Mouse (Mus musculus) T-helper 2 cell (primary cell): ENCODE data around the gene Crybg1.

Source experiments
- in situ Hi-C: fragments of 300-600 bp; cut with MboI, MseI; formaldehyde crosslinking; loops from one replicate; pipeline ENCODE4 v1.15.1; 2025; ENCODE audit warnings: high pct_unique_total_duplicates

Gene Crybg1

DNA sequence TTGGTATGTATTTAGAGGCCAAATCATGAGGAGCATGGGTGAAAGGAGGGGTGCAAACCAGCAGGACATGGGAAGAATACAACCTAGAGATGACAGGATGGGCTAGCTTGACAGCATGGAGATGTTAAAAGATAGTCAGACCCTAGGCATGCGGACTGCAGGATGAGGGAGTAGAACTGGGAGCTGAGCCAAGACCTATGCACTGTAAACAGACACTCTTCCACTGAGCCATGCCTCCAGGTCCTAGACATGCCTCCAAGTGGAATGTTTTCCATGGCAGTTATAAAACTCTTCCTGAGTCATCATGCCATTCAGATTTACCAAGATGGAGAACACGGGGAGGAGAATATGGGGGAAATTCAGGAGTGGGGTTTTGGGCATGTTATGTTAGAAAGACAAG is 53.9 kb downstream of the Crybg1 start:
- in situ Hi-C loops = no loop called here

GRCm38 (mm10) chr10:44091757-44092156 is 56.9 kb downstream of the Crybg1 start:
- in situ Hi-C loops = no loop called here

DNA sequence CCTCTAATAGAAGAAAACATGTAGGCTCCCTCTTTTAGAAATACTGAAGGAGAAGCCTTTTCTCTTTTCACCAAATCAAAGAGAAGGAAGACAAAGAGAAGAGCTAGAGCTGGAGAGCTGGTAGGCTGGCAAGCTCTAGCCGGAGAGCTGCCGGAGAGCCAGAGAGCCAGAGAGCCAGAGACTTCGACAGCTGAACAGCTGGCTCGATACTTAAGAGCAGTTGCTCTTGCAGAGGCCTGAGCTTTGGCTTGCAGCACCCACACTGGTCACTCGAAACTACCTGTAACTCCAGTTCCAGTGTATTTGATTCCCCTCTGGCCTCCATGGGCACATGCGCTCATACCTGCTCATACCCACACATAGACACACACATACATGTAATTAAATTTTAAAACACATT is 68.3 kb downstream of the Crybg1 start:
- in situ Hi-C loops = no loop called here

DNA sequence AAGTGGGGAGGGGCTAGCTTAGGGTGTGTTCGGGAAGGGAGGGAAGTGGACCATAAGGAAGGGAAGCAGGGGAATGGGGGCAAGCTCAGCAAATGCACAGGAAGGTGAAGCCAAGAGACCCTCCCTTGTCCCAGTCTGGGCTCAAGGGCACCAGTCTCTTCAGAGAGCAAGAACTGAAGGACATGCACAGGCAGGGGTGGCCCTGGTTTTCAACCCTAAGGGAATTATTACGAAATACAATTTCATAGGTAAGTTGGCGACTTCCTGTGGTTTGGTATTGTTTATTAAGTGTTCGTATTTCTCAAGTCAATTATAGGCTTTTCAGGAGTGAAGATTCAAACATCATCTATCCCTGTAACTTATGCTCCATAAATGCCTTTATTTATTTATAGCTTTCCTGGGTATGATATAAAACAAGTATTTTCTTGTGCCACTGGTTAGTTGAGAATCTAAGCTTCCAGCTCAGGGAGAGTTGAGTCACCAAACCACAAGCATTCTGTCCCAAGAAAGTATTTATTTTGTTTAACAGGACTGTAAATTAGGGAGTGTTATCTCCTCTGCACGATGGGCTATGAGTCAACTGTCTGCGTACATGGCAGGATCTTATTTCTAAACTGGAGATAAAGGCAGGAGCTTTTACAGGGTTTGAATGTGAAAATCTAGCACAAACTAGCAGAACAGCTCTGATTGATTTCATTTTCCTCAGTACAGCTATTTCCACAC is 69.7 kb downstream of the Crybg1 start:
- in situ Hi-C loops = loop anchor here (5.0 kb wide), 1 partner anchor 122 kb away; no protein-coding TSS in a partner anchor

GRCm38 (mm10) chr10:44071095-44071494 is 77.6 kb downstream of the Crybg1 start:
- in situ Hi-C loops = loop anchor here (25.0 kb wide), 1 partner anchor 484 kb away; the partner anchor contains the start of gene Cd24a

- in situ Hi-C loops = loop anchor here (25.0 kb wide), 1 partner anchor 482 kb away; the partner anchor contains the start of gene Cd24a
Measured at GRCm38 (mm10) chr10:44069131-44069530, 79.5 kb downstream of the Crybg1 start.

- in situ Hi-C loops = loop anchor here (25.0 kb wide), 1 partner anchor 479 kb away; the partner anchor contains the start of gene Cd24a
Measured at GRCm38 (mm10) chr10:44065848-44066360, 82.7 kb downstream of the Crybg1 start.

GRCm38 (mm10) chr10:44062981-44063380 is 85.7 kb downstream of the Crybg1 start:
- in situ Hi-C loops = loop anchor here (25.0 kb wide), 1 partner anchor 476 kb away; the partner anchor contains the start of gene Cd24a

DNA sequence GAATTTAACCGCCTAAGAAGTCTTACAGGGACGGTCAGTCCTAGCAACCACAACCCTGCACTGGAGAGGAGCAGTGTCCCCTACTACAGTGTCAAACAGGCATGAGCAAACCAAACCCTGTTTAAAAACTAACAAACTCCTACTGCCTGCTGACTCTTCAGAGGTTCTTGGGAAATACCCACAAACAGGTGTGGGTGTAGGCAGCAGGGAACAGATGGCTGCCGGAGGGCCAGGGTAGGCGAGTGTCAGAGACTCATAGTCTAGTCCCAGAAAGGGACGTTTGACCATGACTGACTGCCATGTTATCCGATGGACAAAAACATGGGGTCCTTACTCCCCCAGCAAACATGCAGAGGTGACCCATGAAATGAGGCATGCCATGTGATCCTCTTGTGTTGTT is 97.7 kb downstream of the Crybg1 start:
- in situ Hi-C loops = loop anchor here (25.0 kb wide), 1 partner anchor 464 kb away; the partner anchor contains the start of gene Cd24a

GRCm38 (mm10) chr10:44044727-44045126 is 103.9 kb downstream of the Crybg1 start:
- in situ Hi-C loops = no loop called here

DNA sequence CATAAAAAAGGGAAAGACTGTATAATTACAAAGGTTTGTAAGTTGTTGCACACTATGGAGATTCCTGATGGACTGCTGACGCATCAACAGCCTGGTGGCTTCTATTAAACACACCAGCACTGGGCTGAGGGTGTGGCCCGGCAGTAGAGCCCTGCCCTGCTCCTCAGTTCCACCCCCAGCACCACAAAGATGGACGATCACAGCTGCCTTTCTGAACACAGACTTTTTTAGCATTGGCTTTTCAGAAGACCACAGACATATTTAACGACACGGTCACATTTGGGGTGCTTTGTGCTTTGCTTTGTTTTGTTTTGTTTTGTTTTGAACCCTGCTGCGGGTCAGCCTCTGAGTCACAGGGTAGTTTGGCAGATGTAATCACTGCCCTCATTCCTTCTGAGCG is 105.0 kb downstream of the Crybg1 start:
- in situ Hi-C loops = no loop called here

- in situ Hi-C loops = no loop called here
Measured at GRCm38 (mm10) chr10:44039185-44039584, 109.5 kb downstream of the Crybg1 start.

DNA sequence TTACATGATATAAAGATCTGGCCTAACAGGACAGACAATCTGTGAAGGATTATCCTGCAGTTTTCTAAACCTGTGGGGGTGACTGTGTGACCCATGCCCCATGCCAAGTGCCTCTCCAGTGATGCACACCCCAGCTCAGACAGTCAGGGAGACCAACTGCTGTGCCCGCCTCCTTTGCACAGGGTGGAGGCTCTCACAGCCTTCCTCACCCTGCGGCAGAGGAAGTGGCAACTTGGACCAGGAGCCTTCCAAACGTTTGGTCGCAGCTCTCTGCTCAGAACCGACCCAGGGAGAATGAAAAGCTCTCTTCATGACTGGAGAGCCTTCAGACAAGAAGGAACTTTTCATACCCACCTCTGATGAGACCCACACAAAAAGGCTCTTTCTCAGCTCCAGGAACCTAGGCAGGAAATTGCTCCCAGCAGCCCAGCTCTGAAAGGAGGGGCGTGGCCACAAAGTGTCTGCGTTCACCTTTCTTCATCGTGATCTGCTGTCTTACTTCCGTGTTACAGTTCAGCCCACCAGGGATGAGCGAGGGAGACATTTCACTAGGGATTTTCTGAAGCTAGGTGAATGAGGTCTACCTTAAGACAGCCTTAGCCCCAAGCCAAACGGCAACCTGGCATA is 110.6 kb downstream of the Crybg1 start:
- in situ Hi-C loops = no loop called here

DNA sequence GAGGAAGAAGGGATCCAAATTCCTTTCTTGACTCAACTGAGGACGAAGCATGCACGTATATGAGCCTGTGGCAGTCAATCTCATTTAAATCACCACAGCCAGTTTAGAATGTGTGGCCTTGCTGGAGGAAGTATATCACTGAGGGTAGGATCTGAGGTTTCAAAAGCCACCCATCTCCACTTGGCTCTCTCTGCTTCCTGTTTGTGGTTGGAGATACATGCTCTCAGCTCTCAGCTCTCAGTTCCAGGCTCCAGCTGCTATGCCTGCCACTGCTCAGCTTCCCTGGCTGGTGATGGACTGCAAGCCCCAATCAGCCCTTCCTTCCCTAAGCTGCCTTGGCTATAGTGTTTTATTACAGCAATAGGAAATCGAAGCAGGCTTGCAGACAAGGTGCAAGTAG is 119.1 kb downstream of the Crybg1 start:
- in situ Hi-C loops = no loop called here

GRCm38 (mm10) chr10:44027226-44027625 is 121.4 kb downstream of the Crybg1 start:
- in situ Hi-C loops = no loop called here

- in situ Hi-C loops = no loop called here
Measured at GRCm38 (mm10) chr10:44026105-44026504, 122.5 kb downstream of the Crybg1 start.

DNA sequence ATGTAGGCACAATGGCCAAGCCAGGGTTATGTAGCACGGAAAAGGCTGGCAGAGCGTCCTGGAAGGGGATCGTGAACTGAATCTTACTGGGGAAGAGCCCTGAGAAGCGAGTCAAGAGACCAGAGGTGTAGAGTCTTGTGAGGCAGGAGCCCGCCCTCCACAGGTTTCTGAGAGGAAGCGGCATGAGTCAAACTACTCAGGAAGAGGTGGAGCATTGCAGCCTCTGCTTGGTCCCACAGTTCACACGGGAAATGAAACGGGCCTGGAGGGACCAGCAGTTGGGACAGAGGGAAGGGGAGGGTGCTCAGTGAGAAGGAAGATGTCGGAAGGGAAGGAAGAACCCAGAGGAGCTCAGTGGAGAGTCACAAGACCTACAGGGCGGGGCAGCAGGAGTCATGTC is 123.9 kb downstream of the Crybg1 start:
- in situ Hi-C loops = no loop called here

DNA sequence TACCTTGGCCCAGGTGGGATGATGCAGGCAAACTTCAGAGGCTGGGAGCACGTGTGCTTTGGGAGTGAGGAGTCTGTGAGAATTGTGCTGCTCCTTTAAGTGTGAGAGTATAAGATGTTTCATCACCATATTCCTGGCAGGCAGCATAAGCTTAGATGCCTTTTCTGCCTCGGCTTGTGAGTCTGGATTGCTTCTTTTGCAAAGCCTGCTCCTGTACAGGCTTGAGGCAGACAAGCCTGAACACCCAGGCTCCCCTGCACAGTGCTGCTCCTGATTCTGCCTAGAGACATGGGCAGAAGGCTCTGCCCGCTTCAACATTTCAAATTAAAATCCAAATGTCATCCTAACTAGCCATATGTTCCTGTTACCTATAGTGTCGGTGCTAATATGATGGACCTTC is 128.5 kb downstream of the Crybg1 start:
- in situ Hi-C loops = no loop called here

DNA sequence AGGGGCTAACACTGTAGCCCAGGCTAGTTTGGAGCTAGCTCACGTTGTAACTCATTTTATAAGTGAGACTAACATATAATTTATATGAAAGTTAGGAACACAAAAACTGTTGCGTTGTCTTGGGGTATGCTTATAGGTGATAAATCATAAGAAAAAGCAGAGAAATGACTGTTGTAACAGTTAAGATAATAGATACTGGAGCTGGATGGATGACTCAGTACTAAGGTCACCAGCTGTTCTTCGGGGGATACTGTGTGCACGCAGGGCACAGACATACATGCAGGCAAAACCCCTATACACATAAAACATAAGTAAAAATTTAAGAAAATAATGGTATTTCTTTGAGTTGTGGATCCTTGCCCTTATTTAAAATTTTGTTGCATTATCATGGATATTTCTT is 130.1 kb downstream of the Crybg1 start:
- in situ Hi-C loops = no loop called here

GRCm38 (mm10) chr10:44015631-44016030 is 133.0 kb downstream of the Crybg1 start:
- in situ Hi-C loops = no loop called here

DNA sequence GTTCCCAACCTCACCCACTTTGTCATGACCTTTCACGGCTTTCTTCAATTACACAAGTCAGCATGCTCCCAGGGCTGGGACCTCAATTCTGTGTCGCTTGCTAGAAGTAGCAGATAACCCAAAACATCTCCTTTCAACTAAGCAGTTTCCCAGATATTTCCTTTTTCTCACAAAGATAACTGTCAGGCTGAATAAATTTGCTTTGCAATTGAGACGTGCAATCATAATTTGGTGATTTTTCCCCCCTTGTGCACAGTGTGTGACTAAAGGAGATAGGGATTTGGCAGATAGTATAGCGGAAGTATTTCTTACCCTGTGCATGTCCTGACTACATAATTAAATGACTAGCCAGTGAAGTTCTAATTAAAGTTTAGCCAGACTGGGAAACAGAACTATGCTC is 134.8 kb downstream of the Crybg1 start:
- in situ Hi-C loops = no loop called here

DNA sequence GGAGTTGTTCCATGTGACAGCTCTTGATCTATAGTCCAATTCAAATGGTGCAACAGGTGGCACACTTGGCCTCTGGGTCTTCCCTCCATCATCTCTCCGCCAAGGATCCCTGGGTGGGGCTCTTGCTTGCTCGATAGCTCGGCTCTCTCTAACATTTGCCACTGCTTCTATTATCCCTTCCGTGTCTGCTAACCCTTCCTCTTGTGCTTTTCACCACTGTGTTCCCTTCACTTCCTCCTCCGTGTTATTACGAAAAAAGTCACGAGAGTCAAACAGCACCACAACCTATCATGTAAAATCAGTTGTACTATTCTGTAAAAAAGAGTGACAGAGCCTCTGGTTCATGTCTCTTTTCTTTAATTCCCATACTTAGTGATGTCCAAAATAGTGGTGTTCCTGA is 137.2 kb downstream of the Crybg1 start:
- in situ Hi-C loops = no loop called here

- in situ Hi-C loops = no loop called here
Measured at GRCm38 (mm10) chr10:44008808-44009207, 139.8 kb downstream of the Crybg1 start.
